Mouse (Mus musculus): ENCODE results near the gene Serpina3n. TPM values are rescaled to one million over a fixed set of nuclear protein-coding genes. Genes with fewer than 3 reads are reported as not detected.

Serpina3n gene
- total RNA-seq, 2 experiments from 2014 or later, result 13.5 to 13.6 TPM

DNA sequence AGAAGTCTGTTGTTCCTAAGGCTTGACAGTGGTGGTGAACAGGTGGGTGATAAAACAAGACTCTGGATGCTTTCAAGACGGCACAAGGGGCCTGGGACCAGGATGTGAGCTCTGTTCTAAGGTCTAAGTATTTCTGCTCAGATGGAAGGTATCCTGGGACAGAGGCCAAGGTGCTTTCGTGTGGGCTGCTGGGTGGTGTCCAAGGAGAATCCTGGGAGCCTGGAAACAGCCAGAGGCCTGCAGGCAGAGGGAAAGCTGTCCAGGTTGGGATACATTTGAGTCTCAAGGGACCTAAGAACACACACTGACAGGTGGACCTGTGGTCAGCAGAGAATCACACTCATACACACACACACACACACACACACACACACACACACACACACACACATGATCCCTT, 8.0 kb downstream of the Serpina3n start:
- DNase-seq (ENCODE audit: extremely low spot score in 1 of 2, low spot score in 2 of 2), result no peak
- H3K4me3 ChIP-seq, result no peak overlapping the region
- intact Hi-C loops (cut with DNase I), result loop anchor here (2.0 kb wide), 1 partner anchor 168 kb away; no protein-coding TSS in a partner anchor
- no peak overlapping the region for H3K27ac ChIP-seq
- TF ChIP-seq CTCF (IDR thresholded peaks at IDR 0.05), result no peak

DNA sequence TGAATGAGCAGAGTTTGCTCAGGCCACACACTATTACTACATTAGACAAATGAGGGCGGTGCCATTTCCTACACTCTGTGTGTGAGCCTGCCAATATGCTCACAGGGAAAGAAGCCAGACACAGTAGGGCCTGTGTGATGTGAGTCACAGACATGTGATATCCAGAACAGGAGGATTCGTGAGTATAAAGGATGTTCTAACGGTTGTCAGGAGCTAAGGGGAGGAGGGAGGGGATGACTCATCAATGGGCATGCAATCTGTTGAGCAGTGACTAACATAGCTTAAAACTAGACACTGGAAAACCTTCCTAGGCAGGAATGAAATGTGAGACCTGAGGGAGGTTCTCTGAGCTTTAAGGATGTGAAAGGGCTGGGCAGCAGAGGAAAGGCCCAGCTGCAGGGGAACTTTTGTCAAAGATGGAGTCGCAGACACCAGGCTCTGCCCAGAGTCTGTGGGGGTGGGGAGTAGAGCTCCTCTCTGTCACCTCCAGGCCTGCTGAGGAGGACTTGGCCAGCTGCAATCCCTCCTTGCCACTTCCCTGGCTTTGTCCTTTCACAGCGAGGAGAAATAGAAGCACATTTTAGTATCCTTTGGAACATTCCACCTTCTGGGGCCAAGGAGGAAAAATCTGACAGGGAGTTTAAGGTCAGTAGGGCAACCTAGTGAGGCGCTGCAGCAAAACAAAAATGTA, 9.2 kb downstream of the Serpina3n start:
- Histone ChIP-seq H3K4me3 (no peak overlapping the region), H3K27ac (0 out of 2 replicates have a peak overlapping the region, but pooled peaks have one; percentile 44)
- DNase-seq (ENCODE audit: extremely low spot score in 1 of 2, low spot score in 2 of 2), result peak; percentile 60 to 62
- TF ChIP-seq CTCF (IDR thresholded peaks at IDR 0.05), result no peak
- intact Hi-C loops (cut with DNase I), result loop anchor here (1.0 to 2.0 kb wide), 2 partner anchors 117 to 169 kb away; no protein-coding TSS in a partner anchor

DNA sequence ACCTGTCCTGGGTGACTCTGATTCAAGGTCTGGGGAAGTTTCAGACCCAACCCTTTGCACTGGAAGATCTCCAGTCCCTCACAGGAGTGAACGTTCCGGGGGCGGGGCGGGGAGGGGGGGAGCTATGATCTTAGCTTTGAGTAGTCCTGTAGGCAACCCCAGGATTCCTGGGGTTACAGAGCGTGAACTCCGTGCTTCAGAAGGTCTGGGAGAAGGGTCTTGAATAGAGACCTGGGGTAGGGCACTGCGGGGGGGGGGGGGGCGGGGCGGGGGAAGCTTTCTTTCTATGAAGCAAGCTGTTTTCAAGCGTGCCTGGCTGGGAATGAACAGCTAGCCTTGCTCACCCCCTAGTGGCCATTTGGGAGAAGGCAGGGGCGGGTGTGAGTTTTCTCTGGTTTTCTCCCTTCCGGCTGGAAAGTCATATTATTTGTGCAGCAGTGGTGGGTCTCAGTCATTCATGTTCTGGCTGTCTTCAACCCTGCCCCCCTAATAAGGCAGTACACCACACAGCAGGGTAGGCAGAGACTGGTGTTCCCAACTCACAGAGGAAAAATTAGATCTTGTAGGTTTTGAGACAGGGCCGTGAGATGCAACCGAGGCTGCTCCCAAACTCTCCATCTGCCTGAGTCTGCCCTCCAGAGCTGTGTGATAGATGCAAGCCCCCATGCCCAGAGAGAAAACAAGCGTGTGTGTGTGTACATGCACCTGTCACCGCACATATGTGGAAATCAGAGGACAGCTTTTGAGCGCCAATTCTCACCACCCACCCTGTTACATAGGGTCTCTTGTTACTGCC, 12.0 kb downstream of the Serpina3n start:
- DNase-seq (ENCODE audit: extremely low spot score in 1 of 2, low spot score in 2 of 2), result peak; percentile 78 to 89
- intact Hi-C loops (cut with DNase I), result loop anchor here (1.0 to 2.0 kb wide), 4 partner anchors 66 to 424 kb away; no protein-coding TSS in a partner anchor
- TF ChIP-seq CTCF (IDR thresholded peaks at IDR 0.05), result peak; percentile 73
- Histone ChIP-seq H3K27ac (no peak overlapping the region), H3K4me3 (no peak overlapping the region)

DNA sequence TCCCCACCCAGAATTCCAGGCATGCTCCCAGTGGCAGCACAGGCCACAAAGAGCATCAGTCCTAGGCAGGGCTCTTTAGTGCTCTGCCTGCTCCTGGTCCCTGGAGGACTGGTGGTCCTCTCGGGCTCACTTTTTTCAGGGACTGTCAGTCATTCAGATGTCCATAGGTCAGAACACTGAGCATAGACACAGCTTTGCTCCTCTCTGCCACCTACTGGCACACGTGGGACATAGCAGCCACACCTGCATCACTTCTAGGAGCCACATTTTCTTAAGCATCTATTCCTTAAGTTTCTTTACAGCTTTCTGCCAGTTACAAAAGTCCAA, 12.6 kb downstream of the Serpina3n start:
- H3K27ac ChIP-seq, result no peak overlapping the region
- TF ChIP-seq CTCF (IDR thresholded peaks at IDR 0.05), result peak; percentile 31
- no peak overlapping the region for H3K4me3 ChIP-seq
- no peak for DNase-seq (ENCODE audit: extremely low spot score in 1 of 2, low spot score in 2 of 2)
- intact Hi-C loops (cut with DNase I), result loop anchor here (2.0 kb wide), 3 partner anchors 66 to 424 kb away; no protein-coding TSS in a partner anchor

DNA sequence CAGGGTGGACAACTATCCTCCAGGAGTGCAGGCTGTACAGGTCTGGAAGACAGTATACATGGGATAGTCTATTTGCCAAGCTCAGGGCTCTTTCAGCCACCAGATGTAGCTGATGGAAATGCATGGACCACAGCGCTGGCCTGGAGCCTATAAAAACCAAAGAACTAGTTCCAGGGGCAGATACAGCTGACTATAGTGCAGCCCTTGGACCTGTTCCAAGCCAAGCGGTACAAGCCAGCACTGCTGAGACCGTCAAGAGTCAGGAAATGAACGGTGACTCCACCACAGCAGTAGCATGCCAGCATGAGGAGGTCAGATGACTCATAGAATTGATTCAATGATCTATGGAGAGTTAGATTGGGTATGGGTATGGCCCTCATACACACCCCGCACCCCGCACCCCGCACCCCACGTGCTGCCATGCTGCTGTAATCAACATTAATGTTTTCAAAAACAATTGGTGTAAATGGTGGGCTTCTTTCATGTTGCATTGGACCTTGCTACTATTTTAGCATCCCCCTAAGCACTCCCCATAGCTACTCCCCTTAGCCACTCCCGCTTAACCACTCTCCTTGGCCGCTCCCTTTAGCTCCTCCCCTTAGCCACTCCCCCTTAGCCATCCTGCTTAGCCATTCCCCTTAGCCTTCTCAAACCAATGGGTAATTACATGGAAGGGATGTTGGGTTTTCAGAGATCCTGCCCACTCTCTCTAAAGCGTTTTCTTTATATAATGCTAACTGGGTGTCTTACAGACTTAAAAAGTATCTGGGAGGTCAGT, 16.3 kb downstream of the Serpina3n start:
- no peak for DNase-seq (ENCODE audit: extremely low spot score in 1 of 2, low spot score in 2 of 2)
- Histone ChIP-seq H3K27ac (no peak overlapping the region), H3K4me3 (no peak overlapping the region)
- no peak for TF ChIP-seq CTCF (IDR thresholded peaks at IDR 0.05)
- intact Hi-C loops (cut with DNase I), result no loop called here

DNA sequence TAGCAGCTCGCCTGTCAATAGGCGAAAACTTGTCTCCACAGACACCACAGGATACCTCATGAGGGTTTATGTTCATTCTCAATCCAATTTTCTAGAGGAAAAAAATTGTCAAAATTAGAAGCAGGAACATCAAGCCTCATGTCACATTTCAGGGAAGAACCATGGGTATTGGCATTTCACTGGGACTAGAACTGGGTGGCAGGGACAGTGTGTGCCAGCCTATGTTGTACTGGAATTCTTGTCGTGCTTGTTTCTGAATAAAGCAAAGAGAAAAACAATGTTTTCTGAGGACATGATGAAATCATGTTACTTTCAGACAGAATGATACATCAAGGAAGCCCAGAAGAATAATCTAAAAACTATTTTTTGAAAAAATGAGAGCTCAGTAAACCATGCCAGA, 19.1 kb downstream of the Serpina3n start:
- Histone ChIP-seq H3K27ac (no peak overlapping the region), H3K4me3 (no peak overlapping the region)
- intact Hi-C loops (cut with DNase I), result no loop called here
- no peak for DNase-seq (ENCODE audit: extremely low spot score in 1 of 2, low spot score in 2 of 2)
- TF ChIP-seq CTCF (IDR thresholded peaks at IDR 0.05), result no peak

DNA sequence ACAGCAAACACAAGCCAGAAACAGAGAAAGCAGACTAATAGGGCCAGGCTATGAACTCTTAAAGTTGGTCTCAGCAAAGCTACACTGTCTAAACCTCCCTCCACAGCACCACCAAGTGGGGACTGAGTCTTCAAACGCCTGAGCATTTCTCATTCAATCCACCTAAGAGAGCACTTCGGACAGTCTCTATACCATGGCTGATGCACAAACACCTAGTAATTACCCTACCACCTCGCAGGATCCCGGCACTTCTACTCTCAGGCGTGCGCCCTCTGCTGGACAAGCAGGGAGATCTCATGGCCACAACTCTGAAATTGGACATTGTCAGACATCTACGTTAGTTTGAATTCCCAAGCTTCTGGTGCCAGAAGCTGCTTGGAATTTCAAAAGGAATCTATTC, 20.4 kb downstream of the Serpina3n start:
- peak; percentile 74 for TF ChIP-seq CTCF (IDR thresholded peaks at IDR 0.05)
- H3K4me3 ChIP-seq, result no peak overlapping the region
- DNase-seq (ENCODE audit: extremely low spot score in 1 of 2, low spot score in 2 of 2), result no peak
- H3K27ac ChIP-seq, result no peak overlapping the region
- intact Hi-C loops (cut with DNase I), result no loop called here

DNA sequence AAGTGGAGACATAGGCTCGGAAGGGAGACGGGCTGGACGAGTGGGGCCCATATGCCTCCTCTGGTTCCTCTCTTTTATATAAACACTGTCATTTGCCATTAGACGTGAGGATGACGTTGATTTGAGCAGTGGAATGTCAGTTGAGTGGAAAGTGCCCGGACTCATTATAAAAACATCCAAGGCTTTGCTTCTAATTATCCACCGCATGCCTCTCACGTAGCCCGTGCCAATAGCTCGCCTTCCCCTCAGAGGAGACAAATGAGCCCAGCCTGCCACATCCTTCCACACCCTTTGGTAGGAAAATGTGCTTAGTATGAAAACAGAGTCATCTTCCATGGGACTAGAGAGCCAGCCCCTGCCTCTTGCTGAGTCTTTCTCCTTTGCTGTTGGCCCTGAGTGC, 24.8 kb downstream of the Serpina3n start:
- intact Hi-C loops (cut with DNase I), result no loop called here
- Histone ChIP-seq H3K4me3 (no peak overlapping the region), H3K27ac (no peak overlapping the region)
- TF ChIP-seq CTCF (IDR thresholded peaks at IDR 0.05), result no peak
- no peak for DNase-seq (ENCODE audit: extremely low spot score in 1 of 2, low spot score in 2 of 2)

DNA sequence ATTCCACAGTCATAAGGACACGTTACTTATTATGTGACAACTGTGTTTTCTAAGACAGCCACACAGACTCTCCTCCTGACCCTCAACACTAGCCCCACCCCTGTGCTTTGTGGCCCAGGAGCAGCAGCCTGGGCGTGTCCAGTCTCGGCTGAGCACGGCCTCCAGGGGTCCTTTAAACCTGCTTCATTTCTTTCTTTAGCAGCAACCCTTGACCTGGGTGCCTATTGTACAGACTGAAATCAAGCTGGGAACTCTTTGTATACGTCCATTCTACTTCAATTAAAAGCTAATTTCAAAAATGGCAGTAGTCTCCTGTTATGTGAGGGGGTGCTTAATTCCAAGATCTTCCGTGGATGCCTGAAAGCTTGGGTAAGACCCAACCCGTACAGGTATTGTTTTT, 26.7 kb downstream of the Serpina3n start:
- H3K27ac ChIP-seq, result no peak overlapping the region
- no peak for DNase-seq (ENCODE audit: extremely low spot score in 1 of 2, low spot score in 2 of 2)
- H3K4me3 ChIP-seq, result no peak overlapping the region
- TF ChIP-seq CTCF (IDR thresholded peaks at IDR 0.05), result no peak
- intact Hi-C loops (cut with DNase I), result no loop called here

DNA sequence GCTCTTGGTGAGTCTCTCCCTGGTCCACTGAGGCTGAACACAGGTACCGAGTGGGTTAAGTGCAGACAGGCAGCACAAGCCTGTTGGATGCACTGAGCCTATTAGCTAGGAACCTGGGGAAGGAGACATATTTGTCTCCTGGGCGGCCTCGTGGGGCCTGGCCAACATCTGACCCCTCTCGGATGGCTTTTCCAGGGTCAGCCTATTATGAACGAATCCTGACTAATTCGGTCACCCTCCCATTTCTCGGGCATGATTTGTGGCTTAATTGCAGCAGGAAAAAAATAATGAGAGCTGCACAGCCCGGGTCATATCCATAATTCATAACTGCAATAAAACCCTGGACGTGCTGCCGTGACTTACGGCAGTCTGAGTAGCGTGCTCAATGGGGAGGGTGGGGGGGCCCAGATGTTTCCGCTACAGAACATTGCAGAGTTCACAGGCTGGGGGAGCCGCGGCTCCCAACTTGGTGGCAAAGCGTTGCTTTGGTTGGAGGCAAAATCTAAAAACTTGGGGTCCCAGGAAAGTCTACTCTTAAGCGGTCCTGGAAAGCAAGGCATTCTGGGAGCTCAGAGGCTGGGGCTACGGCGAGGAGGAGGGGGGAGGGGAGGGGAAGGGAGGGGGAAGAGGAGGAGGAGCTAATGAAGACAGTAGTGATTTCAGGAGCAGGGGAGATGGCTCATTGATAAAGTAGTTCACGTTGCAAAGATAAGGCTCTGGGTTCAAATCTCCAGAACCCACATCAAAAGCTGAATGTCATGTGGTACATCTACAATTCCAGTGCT, 27.6 kb downstream of the Serpina3n start:
- no peak for TF ChIP-seq CTCF (IDR thresholded peaks at IDR 0.05)
- intact Hi-C loops (cut with DNase I), result no loop called here
- H3K4me3 ChIP-seq, result no peak overlapping the region
- DNase-seq (ENCODE audit: extremely low spot score in 1 of 2, low spot score in 2 of 2), result no peak
- no peak overlapping the region for H3K27ac ChIP-seq

DNA sequence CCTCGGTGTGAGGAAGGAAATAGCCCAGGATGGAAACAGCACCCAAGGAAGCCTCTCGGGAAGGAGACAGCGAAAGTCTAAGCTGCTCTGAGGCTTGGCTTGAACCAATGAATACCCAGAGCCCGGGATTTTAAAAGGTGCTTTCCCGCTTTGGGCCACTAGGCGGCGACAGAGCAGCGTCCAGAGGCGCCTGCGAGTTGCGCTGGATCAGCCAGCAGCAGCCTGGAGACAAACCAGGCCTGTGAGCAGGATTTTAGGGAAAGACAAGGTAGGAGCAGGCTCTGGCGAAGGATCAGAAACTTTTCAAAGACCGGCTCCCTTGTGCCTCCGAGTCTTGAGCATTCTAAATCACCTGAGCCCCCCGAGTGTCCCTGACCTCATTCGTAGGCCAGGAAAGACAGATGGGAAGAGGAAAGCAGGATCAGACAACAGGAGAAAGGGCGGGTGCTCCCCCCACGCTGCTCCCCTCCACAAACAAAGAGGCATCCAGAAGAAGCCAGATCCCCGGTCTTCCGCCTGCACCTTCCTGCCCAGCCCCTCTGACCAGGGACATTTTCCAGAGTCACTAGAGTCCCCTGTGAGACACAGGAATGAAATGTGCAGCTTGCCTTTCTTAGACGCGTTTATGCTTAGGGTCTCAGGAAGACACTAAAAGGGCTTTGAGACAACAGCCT, 33.7 kb downstream of the Serpina3n start:
- intact Hi-C loops (cut with DNase I), result loop anchor here (1.0 to 10.0 kb wide), 5 partner anchors 107 to 585 kb away; no protein-coding TSS in a partner anchor
- no peak overlapping the region for H3K4me3 ChIP-seq
- peak; percentile 99 for TF ChIP-seq CTCF (IDR thresholded peaks at IDR 0.05)
- no peak overlapping the region for H3K27ac ChIP-seq
- peak; percentile 86 to 93 for DNase-seq (ENCODE audit: extremely low spot score in 1 of 2, low spot score in 2 of 2)
